Mouse (Mus musculus) kidney, postnatal 14 days (tissue): ENCODE results near the gene Mmp2.

Source experiments
- DNase-seq: peaks from one replicate; pipeline ENCODE4 v3.0.0; 2022; ENCODE audit warnings: mixed read lengths

The Mmp2 gene

GRCm38 (mm10) chr8:92896611-92897010 is 69.5 kb downstream of the Mmp2 start:
- DNase-seq, result no peak

DNA sequence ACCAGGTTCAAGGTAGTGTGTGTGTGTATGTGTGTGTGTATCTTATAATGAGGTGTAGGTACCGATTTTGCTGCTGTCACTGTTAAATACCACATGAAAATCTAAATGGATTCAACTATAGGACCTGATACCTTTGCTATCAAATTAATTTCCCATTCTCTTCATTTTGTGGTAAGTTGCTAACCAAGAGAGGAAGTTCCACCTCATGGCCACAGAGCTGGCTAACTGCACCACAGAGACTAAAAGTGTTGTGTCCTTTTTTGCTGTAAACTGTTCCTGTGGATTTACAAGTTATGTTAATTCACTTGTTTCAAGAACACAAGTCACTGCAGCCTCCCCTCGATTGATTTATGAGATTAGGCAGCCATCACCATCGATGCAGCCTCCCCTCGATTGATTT is 70.7 kb downstream of the Mmp2 start:
- no peak for DNase-seq

DNA sequence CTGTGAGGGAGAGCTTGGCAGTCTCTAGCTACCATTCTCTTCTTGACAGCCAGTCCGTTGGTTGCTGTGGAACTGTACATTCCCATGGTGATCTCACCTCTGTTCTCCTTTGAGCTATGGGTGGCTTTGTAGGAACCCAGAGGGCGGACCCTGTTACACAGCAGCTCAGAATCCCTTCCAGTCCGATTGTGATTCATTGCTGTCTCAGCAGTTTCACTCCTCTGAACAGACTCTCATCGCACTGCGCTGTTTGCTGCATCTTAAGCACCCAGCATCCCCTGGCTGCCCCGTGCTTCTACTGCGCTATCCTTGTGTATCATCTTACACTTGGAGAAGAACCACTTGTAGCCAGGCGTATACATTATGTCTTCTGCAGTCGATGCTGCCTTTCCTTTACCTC is 72.5 kb downstream of the Mmp2 start:
- no peak for DNase-seq

GRCm38 (mm10) chr8:92901107-92901506 is 74.0 kb downstream of the Mmp2 start, which contains the start of gene Capns2:
Gene Capns2 (plus strand): TSS chr8:92901407.
- no peak for DNase-seq

- no peak for DNase-seq
Measured at GRCm38 (mm10) chr8:92902981-92903380, 75.9 kb downstream of the Mmp2 start.
